Mouse (Mus musculus) c-Kit-positive CD71-negative TER-119-negative erythroid progenitor cells, embryonic 14.5 days (primary cell): ENCODE data around the gene Gm13271.
"Not testable (repeated sequence)": the region's sequence is repeated elsewhere in the genome, so short reads cannot be mapped to it uniquely, and the experiment has no call there.

ENCODE experiments used
- DNase-seq: peaks from one replicate; pipeline ENCODE4 v3.0.0-alpha.2; 2013; ENCODE audit warnings: low read depth

Gm13271 gene

DNA sequence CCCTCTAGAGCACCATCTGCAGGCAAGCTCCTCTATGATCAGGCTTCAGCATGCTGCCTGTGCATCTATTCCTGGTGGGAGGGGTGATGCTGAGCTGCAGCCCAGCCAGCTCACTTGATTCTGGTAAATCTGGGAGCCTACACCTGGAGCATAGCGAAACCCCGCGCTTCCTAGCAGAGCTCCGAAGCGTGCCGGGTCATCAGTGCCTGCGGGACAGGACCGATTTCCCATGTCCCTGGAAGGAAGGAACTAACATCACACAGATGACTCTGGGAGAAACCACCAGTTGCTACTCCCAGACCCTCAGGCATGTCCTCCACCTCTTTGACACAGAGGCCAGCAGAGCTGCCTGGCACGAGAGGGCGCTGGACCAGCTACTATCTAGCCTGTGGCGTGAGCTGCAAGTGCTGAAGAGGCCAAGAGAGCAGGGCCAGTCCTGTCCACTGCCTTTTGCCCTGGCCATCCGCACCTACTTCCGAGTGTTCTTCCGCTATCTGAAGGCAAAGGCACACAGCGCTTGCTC lies at the start of gene Gm13271:
Gene Gm13271 (plus strand): TSS at position 51 of the 523 bp plus-strand sequence.
- DNase-seq, result not testable (repeated sequence)

GRCm38 (mm10) chr4:88705924-88706323 lies 48.7 kb upstream of the Gm13271 start:
- DNase-seq, result no peak

- DNase-seq, result no peak
These were observed 47.4 kb upstream of the Gm13271 start for GRCm38 (mm10) chr4:88707128-88707826.

DNA sequence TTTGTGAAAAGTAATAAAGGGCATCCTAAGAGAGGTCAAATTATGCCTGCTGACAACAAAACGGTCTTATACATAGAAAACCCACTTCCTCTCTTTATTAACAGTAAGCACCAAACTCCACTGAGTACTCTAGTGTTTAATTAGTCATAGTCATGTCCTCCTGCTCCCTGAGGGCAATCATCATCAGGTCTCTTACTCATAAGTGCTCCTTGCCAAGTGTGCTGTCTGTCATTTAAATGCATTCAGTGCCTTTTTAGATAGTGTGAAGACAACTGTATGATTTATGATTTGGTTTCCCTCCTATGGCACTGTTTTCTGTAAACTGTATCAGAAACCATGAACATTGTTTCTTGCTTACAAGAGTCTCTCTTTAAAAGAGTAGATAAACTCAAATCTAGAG lies 40.4 kb upstream of the Gm13271 start:
- no peak for DNase-seq

- no peak for DNase-seq
These were observed 39.6 kb upstream of the Gm13271 start for GRCm38 (mm10) chr4:88715059-88715458.

DNA sequence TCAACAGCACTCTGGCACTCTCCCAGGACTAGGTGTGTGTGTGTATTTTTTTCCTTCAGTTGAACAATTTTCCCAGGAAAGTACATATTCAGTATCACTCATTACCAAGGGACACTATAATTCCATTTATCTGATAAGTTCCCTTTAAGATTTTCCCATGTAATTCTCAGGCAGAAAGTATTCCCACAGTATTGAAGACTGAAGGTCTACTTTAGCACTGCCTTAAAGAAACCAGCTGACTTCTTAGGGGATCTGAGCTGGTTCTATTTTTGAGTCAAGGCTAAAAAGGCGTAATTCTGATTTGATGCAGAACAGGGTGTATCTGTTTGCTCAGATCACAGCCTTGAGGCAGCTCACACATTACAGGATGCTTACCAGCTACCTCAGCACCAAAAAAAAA lies 36.0 kb upstream of the Gm13271 start:
- no peak for DNase-seq

GRCm38 (mm10) chr4:88721791-88722721 lies 32.6 kb upstream of the Gm13271 start, which contains the start of the genes Gm26566 and Klhl9:
Gm26566 (plus strand) TSS chr4:88721805.
Klhl9 (minus strand) TSS chr4:88722465.
- DNase-seq, result peak; percentile 79

GRCm38 (mm10) chr4:88723497-88724090 lies 31.1 kb upstream of the Gm13271 start:
- DNase-seq, result no peak

DNA sequence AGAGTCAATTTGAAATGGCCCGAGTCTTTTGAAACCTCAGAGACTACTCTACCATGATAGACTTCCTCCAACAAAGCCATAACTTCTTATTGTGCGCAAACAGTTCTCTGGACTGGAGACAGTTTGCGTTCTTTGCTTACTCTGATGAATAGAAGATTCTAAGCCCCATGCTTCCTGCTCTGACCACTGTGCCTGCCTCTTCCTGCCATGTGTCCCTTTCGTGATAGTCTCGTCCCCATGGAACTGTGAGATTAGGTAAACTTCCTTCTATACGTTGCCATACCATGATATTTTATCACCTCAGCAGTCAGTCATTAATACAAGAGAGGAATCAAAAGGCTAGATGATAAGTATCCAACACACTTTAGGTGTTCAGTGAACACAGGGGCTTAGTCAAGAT lies 27.9 kb upstream of the Gm13271 start:
- no peak for DNase-seq

DNA sequence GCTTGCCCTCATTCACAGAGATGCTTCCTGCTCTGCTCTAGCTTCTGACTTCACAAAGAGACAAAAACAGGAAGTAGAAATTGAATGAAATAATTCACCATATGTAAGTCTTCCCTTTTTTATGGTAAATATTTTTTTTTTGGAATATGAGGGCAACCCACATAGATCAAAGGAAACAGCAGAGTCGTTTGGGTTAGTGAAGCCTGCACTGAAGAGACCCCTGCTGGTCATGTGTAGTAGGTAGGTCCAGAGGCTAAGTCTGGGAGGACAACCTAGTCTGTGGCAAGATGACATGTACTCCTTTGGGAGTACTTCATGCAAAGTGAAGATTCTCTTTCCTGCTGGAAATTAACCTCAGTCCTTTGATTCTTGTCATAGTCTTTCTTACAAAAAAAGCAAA lies 27.3 kb upstream of the Gm13271 start:
- no peak for DNase-seq

GRCm38 (mm10) chr4:88738480-88738879 lies 16.2 kb upstream of the Gm13271 start:
- peak; percentile 64 for DNase-seq

DNA sequence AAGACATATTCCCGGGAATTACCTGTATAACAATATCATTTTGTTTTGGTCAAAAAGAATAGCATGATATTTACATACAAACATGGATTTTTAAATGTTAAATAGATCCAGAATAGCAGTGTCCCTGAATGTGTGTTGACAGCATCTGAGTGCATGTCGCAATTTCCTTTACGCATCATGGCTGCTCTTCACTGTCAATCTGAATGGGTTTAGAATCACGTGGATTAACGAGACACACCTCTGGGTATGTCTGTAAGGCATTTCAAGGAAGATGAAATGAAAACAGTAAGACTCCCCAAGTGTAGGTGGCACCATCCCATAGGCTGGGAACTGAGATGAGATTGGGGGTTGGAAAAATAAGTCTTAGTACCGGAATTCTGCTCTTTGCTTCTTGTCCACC lies 15.6 kb upstream of the Gm13271 start:
- no peak for DNase-seq

GRCm38 (mm10) chr4:88741426-88741825 lies 13.2 kb upstream of the Gm13271 start:
- DNase-seq, result no peak

DNA sequence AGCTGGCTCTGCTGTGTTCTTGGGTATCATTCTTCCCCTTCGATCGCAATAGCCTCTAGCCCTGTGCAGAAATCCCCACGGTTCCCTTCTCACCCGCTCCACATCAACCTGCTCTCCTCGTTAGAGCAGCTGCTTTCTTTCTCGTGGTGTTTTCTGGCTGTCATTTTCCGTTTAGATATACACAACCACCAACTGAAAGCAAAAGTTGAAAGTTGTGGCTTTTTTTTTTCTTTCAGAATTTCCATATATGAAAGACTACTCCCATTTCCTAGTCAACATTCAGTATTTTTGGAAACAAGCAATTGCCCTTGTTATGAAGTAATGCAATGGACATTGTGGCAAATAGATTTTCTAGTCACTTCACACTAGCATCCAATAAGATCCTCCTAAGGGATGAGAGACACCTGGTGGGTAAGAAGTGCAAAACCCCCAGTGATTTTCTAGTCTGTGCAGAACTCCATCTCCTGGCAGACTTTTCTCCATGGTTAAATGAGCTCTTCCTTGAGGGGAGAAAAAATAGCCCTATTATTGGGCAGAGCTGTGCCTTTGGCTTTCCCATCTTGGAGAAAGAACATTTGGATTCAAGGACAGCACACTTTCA lies 11.8 kb upstream of the Gm13271 start:
- no peak for DNase-seq

GRCm38 (mm10) chr4:88744207-88744606 lies 10.5 kb upstream of the Gm13271 start:
- no peak for DNase-seq

DNA sequence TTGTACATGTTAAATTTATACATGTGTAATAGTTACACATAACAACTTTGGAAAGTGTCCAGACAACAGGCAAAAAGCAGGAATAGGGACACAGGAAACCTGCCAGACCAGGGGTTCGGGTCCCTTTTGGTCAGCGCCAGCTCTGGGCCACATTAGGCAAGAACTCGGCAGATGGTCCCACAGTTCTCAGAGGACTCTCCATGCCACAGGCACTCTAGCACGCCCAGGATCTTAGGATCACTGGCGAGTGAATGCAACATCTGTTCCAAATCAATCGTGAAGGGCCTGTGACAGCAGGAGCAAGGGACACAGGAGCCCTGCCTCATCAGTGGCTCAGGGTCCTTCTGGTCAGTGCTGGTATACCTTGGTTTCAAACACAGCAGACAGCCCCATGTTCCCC lies 4.7 kb upstream of the Gm13271 start:
- no peak for DNase-seq

DNA sequence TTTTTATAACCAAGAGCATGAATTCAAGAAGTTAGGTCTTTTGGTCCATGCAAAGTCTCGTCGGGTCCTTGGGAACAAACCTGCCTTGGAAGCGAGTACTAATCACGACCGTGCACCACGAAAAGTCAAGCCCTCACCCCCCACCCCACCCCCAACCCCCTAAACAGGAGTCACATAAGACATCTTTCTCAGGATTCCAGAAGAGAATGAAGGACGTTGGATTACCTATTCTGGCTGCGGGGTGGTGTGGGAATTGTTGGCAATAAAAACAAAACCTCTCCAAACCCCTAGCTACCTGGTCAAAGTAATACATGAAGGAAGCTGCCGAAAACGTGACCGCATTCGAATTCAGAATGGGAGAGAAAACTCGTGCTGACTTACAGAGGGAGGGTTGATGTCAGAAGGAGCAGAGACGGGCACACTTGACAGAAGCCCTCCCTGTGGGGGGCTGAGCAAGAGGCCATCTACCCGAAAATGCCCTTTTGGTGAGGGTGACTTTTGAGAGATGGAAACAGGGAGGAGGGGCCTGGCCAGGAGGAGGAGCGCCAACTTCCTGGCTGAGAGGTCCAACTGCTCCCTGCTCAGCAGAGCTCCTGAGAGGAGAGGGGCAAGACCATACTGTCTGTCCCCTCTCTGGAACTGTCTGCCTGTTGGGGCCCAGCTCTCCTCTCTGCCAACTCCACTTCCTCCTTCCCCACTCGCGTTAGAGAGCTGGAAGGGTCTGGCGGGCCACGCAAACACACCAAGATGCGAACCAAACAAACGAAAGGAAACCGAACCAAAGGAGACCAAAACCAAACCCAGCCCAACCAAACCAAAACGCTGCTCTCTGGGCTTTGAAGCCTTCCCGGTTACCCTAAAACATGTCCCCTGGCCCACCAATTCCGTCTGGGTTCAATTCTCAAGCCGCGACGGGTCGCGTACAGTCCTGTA lies 2.2 kb downstream of the Gm13271 start:
- DNase-seq, result not testable (repeated sequence)

GRCm38 (mm10) chr4:88757628-88758031 lies 3.0 kb downstream of the Gm13271 start:
- DNase-seq, result not testable (repeated sequence)

DNA sequence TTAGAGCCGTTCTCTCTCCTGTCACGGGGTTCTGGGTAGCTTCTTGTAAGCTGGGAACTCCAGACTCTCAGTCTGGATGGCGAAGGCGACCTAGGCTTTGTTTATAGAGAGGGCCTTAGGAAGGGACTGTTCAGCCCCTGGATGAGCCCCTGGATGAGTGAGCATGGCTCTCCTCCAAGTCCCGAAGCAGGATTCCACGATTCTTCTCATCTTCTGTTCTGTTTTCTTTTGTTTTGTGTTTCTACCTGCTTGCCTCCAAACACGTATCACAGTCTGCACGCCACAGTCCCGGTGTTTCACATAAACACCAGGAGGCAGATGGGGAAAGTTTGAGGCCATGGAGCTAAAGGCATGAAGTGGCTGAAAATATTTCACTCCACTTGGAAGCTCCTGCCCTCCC lies 4.1 kb downstream of the Gm13271 start:
- not testable (repeated sequence) for DNase-seq

DNA sequence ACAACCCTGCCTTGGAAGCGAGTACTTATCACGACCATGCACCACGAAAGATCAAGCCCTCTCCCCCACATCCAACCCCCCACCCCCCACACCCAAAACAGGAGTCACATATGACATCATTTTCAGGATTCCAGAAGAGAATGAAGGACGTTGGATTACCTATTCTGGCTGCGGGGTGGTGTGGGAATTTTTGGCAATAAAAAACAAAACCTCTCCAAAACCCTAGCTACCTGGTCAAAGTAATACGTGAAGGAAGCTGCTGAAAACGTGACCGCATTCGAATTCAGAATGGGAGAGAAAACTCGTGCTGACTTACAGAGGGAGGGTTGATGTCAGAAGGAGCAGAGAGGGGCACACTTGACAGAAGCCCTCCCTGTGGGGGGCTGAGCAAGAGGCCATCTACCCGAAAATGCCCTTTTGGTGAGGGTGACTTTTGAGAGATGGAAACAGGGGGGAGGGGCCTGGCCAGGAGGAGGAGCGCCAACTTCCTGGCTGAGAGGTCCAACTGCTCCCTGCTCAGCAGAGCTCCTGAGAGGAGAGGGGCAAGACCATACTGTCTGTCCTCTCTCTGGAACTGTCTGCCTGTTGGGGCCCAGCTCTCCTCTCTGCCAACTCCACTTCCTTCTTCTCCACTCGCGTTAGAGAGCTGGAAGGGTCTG lies 5.1 kb downstream of the Gm13271 start, which contains the start of gene Gm13283:
Gene Gm13283 (plus strand): TSS at position 510 of the 659 bp plus-strand sequence.
- not testable (repeated sequence) for DNase-seq
